Mouse (Mus musculus): ENCODE measurements around the gene Pinlyp.

DNA sequence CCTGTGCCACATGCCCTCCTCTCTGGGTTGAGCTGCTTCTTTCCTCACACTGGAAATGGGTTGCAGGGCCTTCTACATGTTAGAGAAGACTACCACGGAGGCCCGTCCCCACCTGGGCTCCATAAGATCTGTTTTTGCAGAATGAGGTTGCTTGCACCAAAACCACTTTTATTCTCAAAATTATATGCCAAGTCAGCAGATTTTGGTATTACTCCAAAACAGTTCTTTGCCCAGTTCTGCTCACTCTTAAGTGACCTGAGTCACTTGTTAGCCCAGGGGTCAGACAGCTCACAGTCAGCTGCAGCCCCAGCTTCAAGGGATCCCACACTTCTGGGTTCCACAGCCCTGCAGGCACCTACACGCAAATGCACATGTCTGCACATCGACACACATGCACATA, 15.5 kb upstream of the Pinlyp start:
- no peak for TF ChIP-seq CTCF (IDR thresholded peaks at IDR 0.05; ENCODE audit: insufficient read depth, low read depth, low read length)
- TF ChIP-seq POLR2A (IDR thresholded peaks at IDR 0.05; ENCODE audit: insufficient read depth, low read depth, low read length) = no peak
